Mouse (Mus musculus) brain, embryonic 14.5 days (tissue): ENCODE measurements around the gene Dnmt3a.

ENCODE experiments used
- CTCF ChIP-seq: fragments of 200-500 bp; IDR thresholded peaks from 2 replicates; pipeline ENCODE4 v1.5.1; 2012; ENCODE audit warnings: inconsistent platforms, mild to moderate bottlenecking, moderate library complexity, borderline replicate concordance; ENCODE audit not compliant: insufficient read depth, insufficient read length; ENCODE audit errors: extremely low read depth
- POLR2A ChIP-seq: fragments of 200-500 bp; IDR thresholded peaks from 2 replicates; pipeline ENCODE4 v1.6.1; 2012; ENCODE audit warnings: mild to moderate bottlenecking, inconsistent platforms, borderline replicate concordance; ENCODE audit not compliant: poor library complexity, insufficient read depth, insufficient read length, severe bottlenecking; ENCODE audit errors: extremely low read depth

DNA sequence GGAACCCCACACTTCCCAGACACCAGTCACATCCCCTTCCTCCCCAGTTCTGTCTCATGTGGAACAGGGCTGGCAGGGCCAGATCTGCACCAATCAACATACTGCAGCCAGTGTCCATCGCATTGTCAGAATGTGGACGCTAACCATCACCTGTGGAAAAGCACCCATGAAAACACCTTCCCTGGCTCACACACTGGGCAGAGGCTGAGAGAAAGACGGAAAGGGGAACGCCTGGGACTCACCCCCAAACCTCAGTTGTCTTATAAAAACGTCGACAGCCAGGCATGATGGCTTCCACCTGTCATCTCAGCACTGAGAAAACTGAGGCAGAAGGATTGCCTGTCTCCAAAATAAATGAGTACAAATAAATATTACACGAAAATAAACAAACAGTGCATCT lies 14.6 kb upstream of the Dnmt3a start:
- no peak for TF ChIP-seq CTCF
- TF ChIP-seq POLR2A = no peak
